ENCODE assay signal across 8 mouse cellular contexts in genomic region chr2:174074621-174075020, GRCm38 (mm10). TPM values are rescaled to one million over a fixed set of nuclear protein-coding genes. Genes with fewer than 3 reads are reported as not detected.
DNase-seq lines count a peak whose midpoint lies in the region; ATAC-seq and TF ChIP-seq lines count a peak whose summit lies in the region.

No protein-coding gene starts in this region.

- TF ChIP-seq POLR2A in testis, adult 2 months (IDR thresholded peaks at IDR 0.05; ENCODE audit: control insufficient read depth, low read depth, low read length), result no peak

- no peaks in the 10 kb centered on the region for H3K36me3 ChIP-seq in testis, adult 2 months (ENCODE audit: control insufficient read depth, insufficient read depth, low read length)
- H3K36me3 ChIP-seq in intestine, embryonic 15.5 days, result no peaks in the 10 kb centered on the region
- no peaks in the 10 kb centered on the region for H3K36me3 ChIP-seq in neural tube, embryonic 12.5 days

- peak overlapping the region; percentile 87 for H3K4me2 ChIP-seq in intestine, embryonic 15.5 days (replicated peaks)
- peak overlapping the region; percentile 94 for H3K4me2 ChIP-seq in neural tube, embryonic 12.5 days (replicated peaks)

- H3K27me3 ChIP-seq in testis, adult 2 months (ENCODE audit: control insufficient read depth, insufficient read depth, low read length), result no peaks in the 10 kb centered on the region
- H3K27me3 ChIP-seq in intestine, embryonic 15.5 days (replicated peaks), result no peaks in the 10 kb centered on the region
- H3K27me3 ChIP-seq in neural tube, embryonic 12.5 days (replicated peaks), result no peaks in the 10 kb centered on the region

- no peaks in the 10 kb centered on the region for H3K9me3 ChIP-seq in intestine, embryonic 15.5 days
- no peaks in the 10 kb centered on the region for H3K9me3 ChIP-seq in neural tube, embryonic 12.5 days

- peak overlapping the region; percentile 49 for H3K4me3 ChIP-seq in testis, adult 2 months (ENCODE audit: control insufficient read depth, low read depth, low read length)
- H3K4me3 ChIP-seq in intestine, embryonic 15.5 days (replicated peaks), result peak overlapping the region; percentile 19; the same call in 1 of the 2 replicates
- H3K4me3 ChIP-seq in neural tube, embryonic 12.5 days, result peak overlapping the region; percentile 36

- peak overlapping the region; percentile 50 for H3K9ac ChIP-seq in intestine, embryonic 15.5 days
- peak overlapping the region; percentile 48 for H3K9ac ChIP-seq in neural tube, embryonic 12.5 days

- 4% methylated on average over 11 of the region's 13 CpGs for WGBS in intestine, embryonic 15.5 days
- 0% methylated on average over 8 of the region's 13 CpGs for WGBS in neural tube, embryonic 12.5 days

- intact Hi-C loops in gastrocnemius, postnatal 14 days (cut with DNase I; ENCODE audit: low total_unique reads), result no loop called here

- no peak for TF ChIP-seq CTCF in testis, adult 2 months (IDR thresholded peaks at IDR 0.05; ENCODE audit: control insufficient read depth, insufficient read depth, insufficient replicate concordance, low read depth, low read length)

- H3K27ac ChIP-seq in testis, adult 2 months (ENCODE audit: control insufficient read depth, insufficient read depth, low read depth, low read length), result no peak overlapping the region
- peak overlapping the region; percentile 97 for H3K27ac ChIP-seq in intestine, embryonic 15.5 days
- H3K27ac ChIP-seq in neural tube, embryonic 12.5 days, result peak overlapping the region; percentile 90

- no peak for ATAC-seq in intestine, embryonic 15.5 days
- ATAC-seq in neural tube, embryonic 12.5 days (ENCODE audit: low FRiP score, low read depth), result peak; percentile 41

- peaks cover 14% of the 10 kb centered on the region for H3K4me1 ChIP-seq in testis, adult 2 months (ENCODE audit: control insufficient read depth, insufficient read depth, low read length)
- H3K4me1 ChIP-seq in intestine, embryonic 15.5 days (replicated peaks), result peaks cover 11% of the 10 kb centered on the region
- peaks cover 38% of the 10 kb centered on the region for H3K4me1 ChIP-seq in neural tube, embryonic 12.5 days

- DNase-seq in gastrocnemius, postnatal 14 days, result peak; percentile 23
- no peak for DNase-seq in gastrocnemius, adult 8-10 months (ENCODE audit: low spot score in 2 of 2)
- DNase-seq in testis, postnatal 10 days (ENCODE audit: low spot score), result no peak
- no peak for DNase-seq in left cerebral cortex, adult 18-20 months (ENCODE audit: low spot score in 2 of 2)
- no peak for DNase-seq in urinary bladder, adult 18-20 months (ENCODE audit: low spot score in 2 of 2)

RNA-seq across cellular contexts. Expression of gene Stx16, which starts 1.5 kb away (rescaled TPM):
- total RNA-seq in gastrocnemius, postnatal 14 days (2021), result 10 to 100 TPM; 22.1 to 26.1 TPM
- 10 to 100 TPM; 14.0 to 19.3 (median 15.1) TPM for total RNA-seq in gastrocnemius, adult 8-10 months (2022)
- 26.4 and 30.0 TPM in 2 replicates for polyA plus RNA-seq in testis, adult 2 months (2012; rRNA removed)
- polyA plus RNA-seq in intestine, embryonic 15.5 days (2015; fragmentation: Nextera tagmentation; extraction: Ambion mirVana), result 8.5 and 10.6 TPM in 2 replicates
- 11.8 and 13.7 TPM in 2 replicates for polyA plus RNA-seq in neural tube, embryonic 12.5 days (2016; fragmentation: Nextera tagmentation; extraction: Ambion mirVana)
- total RNA-seq in left cerebral cortex, adult 18-20 months (2021), result 10 to 100 TPM; 58.2 to 62.5 TPM

RNA-seq across cellular contexts. Expression of gene Npepl1, which starts 35.5 kb away (rescaled TPM):
- 10 to 100 TPM; 45.6 to 45.9 TPM for total RNA-seq in gastrocnemius, postnatal 14 days (2021)
- 100 to 1,000 TPM in 2 of 4 experiments, 10 to 100 TPM in 2; 95.2 to 109 (median 99.1) TPM for total RNA-seq in gastrocnemius, adult 8-10 months (2022)
- polyA plus RNA-seq in testis, adult 2 months (2012; rRNA removed), result 19.5 and 20.6 TPM in 2 replicates
- 52.6 and 54.5 TPM in 2 replicates for polyA plus RNA-seq in intestine, embryonic 15.5 days (2015; fragmentation: Nextera tagmentation; extraction: Ambion mirVana)
- polyA plus RNA-seq in neural tube, embryonic 12.5 days (2016; fragmentation: Nextera tagmentation; extraction: Ambion mirVana), result 29.1 and 30.1 TPM in 2 replicates
- 10 to 100 TPM; 11.8 to 13.9 TPM for total RNA-seq in left cerebral cortex, adult 18-20 months (2021)
